Mouse (Mus musculus) right cerebral cortex, postnatal 4 days (tissue): Measurements from ENCODE around the gene Man1a2.
A peak's percentile ranks its signal among the peaks of the same experiment; 100 is the strongest.

ENCODE experiments used
- DNase-seq: peaks from one replicate; pipeline ENCODE4 v3.0.0-alpha.2; 2022

Man1a2 gene

DNA sequence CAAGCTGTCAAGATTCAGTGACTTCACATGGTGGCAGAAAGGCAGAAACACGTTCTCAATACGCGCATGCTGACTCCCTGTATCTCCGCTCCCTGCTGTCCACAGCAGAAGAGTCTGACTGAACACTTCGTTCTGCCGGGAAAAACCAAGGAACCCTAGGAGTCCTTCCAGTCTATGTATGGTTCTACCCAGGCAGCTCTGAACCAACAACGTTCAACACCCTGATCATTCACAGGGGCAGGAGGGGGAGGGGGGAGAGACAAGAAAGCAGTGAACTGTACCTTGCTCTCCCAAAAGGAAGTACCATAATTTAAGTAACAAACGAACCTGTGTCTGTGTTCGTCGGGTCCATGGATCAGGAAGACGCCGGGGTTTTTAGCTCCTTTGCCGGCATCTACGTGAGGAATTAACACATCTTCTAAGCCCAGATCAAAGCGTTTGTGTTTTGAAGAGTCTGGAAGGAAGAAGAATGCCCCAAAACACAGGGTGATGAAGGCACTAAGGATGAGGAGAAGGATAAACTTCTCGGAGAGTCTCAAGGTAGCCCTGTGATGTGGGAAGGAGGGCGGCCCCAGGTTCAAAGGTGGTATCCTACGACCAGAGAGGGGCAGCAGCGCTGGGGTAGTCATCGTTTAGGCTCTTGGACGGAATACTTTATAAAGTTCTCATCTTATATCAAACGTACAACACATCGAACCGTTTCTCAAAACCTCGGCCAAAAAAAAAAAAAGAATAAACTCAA, 898 bp downstream of the Man1a2 start:
- peak; percentile 22 for DNase-seq

DNA sequence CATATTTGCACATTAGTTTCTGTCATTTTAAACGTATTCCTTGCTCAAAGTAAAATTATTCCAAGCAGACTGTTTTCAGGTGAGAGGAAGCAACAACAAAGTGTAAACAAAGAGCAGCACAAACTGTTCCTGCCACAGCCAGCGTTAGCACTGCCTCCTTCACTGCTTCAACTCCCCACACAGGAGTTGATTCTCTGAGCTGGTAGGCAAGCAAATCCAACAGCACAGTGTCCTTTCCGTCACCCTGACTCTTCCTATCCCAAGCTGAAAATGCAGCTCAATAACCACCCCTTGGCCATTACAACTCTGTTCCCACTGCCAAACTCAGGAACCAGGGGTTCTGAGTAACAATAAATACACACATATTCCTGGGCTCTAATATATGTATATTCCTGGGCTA, 2.5 kb downstream of the Man1a2 start:
- DNase-seq: no peak

DNA sequence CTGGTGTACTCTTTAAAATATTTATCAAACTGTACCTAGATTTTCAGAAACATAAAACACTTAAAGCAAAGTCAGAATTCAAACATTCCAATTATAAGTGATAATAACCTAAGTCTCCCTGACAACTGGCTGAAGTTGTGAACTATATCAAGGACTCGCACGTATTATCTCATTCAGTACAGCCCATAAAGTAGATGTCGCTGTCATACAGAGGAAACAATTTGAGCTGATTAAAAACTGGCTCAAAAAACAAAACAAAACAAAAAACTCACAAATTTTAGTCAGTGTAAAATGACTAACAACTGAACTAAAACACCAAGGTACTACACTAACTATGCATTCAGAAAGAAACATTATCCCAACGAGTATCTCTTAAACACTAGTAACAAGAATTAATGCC, 3.0 kb downstream of the Man1a2 start:
- DNase-seq: no peak

DNA sequence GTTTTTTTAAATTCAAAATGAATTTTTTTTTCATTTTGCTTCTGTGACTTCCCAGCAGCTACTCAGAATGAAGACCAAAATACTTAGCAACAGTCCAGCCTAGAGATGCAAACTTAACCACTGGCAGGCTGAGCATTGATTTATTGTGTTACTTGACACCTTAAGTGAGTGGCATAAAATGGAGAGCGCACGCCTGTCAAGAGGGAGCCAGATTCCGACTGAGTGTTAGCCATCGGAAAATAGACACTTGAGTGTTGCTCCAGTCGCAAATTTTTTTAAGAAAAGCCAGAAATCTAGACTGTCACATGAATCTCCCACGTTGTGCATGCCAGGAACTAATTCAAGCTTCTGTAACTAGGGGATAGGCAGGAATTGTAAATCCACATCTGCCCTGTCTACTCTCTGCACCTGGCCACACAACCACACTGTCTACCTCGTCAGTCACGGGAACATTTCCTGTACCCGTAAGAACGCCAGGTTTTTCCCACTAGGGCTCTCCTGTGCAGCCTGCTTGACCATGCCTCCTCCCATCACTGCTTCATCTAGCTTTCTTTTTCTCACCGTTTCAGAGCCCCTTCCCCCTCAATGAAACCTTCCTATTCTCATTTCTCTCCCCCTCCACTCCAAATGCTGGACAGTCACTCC, 3.7 kb downstream of the Man1a2 start:
- DNase-seq: no peak

DNA sequence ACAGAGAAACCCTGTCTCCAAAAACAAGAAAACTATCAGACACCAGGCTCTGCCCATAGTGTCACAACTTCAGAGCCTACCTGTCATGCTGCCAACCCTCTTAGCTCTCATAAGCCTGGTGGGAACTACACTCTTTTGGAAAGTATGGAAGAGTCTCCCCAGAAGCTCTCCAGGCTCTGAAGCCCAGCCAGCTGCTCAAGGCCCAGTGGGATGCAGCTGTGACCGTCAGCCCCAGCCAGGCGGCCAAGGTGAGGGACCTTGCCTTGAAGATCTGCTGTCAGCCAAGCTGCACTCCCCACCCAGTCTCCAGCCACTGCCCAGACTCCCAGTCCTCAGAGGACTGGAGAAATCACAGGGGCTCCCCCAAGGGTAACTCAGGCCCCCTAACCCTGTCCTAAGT, 5.1 kb downstream of the Man1a2 start:
- no peak for DNase-seq

DNA sequence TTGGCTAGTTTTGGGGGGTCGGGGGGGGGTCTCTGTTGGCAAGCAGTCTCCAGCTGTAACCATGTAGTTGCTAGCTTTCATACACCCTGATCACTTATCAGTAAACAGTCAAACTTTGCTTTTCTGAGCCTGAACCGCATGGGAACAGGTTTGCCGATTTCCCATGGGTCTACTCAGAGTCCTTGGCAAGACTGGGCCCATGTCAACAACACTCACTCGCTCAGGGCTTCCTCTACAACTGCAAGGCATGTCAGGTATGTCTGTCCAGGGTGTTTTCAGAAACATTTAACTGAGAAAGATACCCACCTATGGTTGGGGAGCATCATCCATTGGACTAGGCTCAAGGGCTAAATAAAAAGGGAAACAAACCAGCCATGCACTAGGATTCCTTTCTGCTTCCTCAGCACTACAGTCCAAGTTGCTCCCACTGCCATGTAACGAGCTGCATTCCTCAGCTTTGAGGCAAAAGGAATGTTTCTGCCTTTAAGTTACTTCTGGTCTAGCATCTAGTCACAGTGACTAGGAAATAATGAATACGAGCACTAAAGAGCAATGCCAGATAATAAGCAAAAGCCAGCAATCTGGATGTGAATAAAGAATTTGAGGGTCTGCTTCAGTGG, 6.2 kb downstream of the Man1a2 start:
- DNase-seq: no peak

DNA sequence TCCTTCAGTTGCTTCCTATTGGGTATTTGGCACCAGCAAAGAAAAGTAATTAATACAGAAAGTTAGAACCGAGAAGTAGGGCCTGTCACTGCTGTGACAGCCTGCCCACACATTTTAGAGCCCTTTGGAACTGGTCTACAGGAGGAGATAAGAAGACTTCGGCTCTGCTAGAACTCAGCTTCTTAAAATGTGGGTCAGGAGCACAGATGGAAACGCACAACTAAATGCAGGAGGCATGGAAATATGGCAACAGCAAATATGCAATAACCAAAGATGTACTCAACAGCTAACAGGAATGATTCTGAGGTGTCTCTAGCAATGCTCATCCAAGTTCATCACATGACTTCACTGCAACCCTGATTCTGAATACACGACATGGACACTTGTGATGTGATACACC, 10.2 kb downstream of the Man1a2 start:
- no peak for DNase-seq

DNA sequence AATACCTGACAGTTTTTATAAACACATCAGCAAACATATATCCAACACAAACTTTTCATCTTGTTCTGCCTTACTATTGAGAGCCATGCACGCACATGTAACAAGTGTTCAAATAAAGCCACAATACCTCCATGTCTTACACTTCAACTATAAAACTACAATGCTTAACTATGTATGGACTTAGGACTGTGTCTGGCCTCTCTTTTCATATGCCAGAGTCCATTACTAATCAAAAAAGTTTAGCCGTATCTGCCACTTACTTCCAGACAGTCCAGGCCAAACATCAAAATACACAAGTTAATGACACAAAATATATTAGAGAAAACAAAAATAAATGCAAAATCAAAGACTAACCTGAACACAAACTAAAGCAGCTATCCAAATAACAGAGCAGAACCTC, 14.9 kb downstream of the Man1a2 start:
- no peak for DNase-seq

DNA sequence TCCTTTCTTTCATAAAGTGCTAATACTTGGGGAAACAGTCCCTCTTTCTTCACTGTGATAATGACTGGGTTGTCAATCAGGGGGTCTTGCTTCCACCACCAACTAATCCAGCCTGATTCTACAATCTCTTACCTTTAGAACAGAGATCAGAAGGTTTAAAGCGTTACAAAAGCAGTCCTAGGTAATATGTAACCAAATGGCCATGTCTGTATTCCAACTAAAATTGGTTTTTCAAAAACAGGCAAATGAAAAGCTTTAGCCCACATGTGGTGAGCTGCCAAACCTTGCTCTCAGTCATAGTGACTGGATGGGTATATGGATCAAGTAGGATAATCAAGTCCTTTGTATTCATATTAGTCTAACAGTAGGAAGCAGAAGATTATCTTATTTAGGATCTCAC, 32.0 kb downstream of the Man1a2 start:
- DNase-seq: no peak

DNA sequence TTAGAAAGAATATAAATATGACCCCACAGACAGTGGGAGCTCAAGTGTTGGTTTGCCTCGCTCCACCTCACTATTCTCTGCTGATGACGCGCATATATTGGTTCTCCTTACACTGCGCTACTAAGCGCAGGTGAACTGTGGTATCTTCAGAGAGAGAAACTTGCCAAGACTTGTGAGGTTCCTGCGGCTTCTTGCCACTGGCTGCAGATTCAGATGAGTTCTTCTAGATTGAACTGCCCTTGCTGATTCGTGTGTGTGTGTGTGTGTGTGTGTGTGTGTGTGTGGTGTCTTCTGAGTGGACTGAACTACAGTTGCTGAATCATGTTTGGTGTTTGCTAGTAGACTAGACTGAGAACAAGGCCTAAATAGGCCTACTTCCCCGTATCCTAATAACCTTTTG, 43.7 kb downstream of the Man1a2 start:
- DNase-seq: no peak

DNA sequence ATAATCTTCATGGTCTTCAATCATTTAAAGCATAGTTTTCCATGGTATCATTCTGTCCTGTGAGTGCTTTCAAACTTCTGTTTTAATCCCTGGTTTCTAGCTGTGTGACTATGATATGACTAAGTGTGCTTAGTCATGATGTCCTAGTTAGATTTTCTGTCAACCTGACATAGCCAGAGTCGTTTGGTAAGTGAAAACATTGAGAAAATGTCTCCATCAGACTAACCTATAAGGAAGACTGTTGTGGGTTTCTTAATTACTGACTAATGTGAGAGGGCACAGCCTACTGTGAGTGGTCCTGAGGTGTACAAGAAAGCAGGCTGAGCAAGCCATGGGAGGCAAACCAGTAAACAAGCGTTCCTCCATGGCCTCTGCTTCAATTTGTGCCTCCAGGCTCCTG, 49.0 kb downstream of the Man1a2 start:
- no peak for DNase-seq

DNA sequence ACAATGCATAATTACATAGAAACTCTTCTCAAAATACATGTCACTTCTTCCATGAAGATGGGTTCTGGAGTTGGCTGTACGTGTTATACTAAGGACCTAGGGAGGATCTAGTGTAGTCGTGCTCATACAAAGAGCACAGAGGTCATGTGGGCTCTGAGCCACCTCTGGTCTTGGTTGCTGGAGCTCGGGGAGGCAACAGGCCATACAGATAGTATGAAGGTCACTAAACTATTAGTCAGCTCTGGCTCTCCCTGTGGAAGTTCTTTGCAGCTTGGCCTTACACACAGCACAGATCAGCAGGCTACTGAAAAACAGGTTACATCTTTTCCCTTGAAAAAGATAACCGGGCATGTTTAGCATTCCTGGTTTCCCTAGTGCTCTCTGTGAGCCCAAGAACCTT, 50.5 kb downstream of the Man1a2 start:
- no peak for DNase-seq

DNA sequence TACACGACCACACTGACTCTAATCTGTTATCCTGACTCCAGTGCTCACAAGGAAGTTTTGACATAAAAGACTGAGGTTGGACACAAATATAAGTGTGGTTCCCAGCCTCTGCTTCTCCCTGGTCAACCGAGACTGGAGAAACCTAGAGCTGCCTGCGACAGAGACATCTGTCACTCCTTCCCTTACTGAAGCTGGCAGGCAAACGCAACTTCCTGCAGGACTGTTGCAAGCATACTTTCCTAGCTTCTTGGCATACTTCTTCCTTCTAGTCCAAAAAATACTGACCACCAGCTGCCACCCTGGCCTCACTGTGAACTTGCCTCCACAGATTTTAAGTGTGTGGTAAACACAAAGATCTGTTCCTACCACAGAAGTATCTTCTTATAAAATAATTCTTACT, 66.8 kb downstream of the Man1a2 start:
- no peak for DNase-seq

DNA sequence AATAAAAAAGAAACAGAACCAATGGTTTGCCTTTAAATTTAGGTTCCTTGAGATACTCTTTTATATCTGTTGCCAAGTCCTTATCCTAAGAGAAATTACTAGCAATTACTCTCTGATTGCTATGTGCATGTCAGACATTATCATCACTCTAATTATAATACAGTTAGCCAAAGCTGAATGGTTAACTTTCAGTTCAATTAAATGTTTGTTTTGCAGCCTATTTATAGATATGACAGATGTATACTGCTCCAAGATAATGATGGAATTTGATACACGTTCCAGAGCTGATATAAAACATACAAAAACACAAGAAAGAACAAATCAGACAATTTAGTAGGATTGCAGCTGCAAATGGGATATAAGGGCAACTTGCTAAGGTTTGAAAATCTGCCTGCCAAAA, 74.4 kb downstream of the Man1a2 start:
- DNase-seq: no peak

DNA sequence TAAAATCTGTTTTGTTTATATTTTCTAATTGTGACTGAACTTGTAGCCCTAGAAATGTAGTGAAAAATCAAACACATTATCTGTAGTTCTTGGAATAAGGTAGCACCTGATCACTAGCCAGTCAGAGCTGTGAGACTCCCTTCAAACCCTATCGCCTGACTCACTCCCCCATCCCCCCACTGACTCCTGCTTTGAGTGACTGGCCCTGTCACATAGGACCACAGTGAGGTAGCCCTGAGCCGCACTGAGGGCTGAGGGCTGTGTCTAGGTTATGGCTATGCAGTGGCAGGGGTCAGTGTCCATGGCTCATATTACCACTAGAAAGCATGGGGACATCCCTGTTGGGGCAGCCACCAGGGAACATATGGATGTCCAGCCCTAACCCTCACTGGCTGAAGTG, 80.8 kb downstream of the Man1a2 start:
- no peak for DNase-seq

DNA sequence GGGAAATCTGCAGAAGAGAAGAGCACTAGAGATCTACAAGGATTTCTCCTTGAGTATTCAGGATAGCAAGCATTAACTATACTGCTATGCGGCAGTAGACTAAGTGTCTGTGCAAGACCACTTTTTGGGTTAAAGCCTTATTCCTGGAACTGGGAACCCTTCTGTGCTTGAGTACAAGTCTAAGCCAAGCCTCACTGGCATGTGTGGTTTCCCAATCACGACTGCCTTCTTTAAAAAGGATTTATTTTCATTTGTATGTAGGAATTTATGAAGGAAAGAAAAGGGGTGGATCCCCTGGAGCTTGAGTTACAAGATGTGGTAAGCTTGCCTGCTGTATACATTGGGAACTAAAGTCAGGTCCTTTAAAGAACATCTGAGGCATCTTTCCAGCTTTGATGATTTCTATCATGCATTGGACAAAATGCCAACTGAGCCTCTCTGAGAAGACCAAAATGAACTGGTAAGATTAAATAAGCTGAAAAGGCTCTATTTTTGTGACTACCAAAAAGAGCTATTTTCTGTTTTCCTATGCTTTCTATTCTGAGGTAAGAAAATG, 86.0 kb downstream of the Man1a2 start:
- DNase-seq: no peak

DNA sequence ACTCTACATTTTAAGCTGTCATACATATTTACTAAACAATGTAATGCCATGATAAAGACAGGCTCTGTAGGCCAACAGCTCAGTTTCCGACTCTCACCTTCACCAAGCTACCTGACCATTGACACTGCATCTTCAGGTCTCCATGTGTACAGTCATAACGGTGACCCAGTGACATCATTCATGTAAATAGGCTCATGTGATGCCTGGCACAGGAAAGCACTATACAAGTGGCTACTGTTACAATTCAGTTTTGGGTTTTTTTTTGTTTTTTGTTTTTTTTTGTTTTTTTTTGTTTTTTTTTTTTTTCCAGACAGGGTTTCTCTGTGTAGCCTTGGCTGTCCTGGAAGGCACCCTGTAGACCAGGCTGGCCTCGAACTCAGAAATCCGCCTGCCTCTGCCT, 94.2 kb downstream of the Man1a2 start:
- no peak for DNase-seq

DNA sequence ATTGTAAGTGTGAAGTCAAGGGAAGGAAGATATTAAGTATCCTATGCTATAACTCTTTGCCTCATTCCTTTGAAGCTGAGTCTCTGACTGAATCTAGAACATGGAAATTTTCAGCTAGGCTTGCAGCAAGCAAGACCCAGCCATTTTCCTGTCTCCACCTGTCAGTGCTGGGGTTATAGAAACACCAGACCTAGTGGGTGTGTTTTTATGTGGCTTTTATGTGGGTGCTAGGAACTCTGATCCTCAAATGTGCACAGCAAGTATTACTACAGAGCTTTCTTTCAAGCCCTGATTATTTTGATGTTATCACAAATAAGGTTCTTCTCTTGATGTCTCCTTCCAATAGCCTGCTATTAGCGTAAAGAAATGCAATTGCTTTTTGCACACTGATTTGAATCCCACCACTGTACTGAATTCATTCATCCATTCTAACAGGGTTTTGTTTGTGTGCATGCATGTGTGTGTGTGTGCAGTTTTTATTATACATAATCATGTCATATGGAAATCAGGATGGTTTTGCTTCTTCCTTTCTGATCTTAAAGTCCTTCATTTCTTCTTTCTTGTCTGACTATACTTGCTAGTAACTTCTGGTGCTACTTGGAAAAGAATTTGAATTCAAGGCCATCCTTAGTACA, 102.5 kb downstream of the Man1a2 start:
- no peak for DNase-seq

DNA sequence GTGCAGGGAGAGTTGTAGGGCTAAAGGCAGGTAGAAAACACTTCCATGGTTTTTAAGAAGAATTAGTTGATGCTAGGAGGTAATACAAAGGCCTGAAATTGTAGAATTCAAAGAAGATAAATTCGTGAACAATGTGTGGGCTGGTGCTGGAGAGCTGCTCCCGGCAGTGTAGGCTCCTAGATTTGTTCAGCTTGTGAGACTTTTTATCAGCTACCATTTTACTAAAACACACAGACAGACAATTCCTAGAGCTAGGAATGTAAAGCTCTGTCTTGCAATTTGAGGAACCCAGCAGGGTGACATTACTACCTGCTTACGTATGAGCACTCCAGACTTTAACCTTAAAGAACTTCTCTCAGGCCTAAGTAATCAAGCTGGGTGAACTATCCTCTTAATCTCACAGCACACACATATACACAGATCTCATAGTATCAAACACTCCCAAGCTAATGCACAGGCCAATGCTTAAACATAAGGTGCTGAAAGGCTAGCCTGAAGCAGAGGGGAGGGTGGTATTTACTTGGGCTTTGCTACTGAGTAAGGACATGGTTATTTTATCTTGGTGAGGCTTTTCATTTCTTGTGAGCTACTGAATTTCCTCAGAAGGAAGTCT, 112.6 kb downstream of the Man1a2 start:
- DNase-seq: no peak

DNA sequence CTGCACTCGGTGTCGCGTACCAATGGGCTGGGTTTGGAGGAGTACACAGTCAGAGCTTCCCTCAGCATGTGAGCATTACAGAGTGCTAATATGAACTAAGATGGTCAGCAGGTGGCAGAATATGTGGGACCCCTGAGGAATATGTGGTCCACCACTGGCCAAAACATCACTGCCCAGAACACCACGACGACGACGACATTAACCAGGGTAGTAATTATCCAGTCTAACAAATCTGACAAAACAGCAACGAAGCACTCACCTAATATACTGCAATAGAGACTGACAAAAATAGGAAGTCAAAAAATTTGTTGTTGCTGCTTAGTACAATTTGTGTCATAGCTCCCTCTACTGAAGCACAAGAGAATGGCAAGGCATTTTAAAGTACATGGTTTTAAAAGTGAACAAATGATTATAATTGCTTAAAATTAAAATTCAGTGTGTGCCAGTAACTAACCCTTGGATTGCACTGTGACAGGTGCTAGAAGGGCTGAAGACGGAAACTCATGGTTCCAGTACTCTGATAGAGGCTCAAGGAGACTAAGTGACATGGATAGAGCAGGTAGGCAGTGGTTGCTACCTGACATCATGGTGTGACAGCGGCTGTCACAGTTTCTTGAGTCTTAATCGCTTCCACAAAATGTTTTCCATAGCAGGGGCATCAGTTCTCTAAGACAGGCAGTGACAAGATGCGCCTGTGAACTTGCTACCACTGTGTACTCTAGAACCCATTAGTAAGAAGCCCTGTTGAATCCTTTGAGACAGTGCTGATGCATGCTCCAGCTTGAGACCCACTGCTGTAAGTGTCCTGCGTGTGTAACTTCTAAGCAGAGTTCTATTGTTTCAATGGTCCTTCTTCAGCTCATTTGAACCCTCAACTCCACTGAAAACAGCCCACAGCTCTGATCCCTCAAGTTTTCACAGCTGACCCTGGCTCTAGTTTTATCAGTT, 116.6 kb downstream of the Man1a2 start:
- DNase-seq: no peak

DNA sequence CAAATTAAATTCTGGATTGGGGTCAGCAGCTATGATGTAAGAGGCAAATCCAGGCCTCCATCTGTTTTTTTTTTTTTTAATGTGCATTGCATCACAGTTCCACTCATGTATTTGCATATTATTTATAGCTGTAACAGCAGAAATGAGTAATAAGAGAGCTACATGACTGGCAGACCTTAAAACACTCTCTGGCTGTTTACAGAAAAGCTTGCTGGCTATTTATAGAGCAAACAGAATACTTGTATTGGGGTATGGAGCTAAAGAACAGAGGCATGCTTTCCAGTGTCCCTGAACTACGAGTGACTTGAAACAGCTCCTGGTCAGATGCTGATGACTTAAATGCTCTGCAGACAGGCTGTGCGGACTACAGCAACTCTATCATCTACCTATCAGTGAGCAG, 121.7 kb downstream of the Man1a2 start:
- no peak for DNase-seq

DNA sequence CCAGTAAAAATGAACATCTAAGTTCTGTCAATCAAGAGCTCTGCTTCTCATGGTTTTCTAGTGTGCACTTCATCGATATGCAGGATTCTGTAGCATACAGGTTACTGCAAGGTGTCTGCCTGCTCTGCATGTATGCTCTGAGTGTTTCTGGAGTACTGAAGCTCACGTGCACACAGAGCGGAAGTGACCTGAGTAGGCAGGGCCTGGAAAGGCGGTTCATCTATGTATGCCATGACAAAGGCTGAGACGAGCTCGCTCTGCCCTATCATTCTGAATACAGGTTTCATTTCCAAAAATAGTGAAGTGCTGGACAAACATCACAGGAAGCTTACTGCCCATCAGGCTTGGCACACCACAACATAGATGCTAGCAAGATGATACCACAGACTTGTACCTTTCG, 122.8 kb downstream of the Man1a2 start:
- DNase-seq: no peak
